Mouse (Mus musculus): Measurements from ENCODE around the gene Macrod1. TPM values are rescaled to one million over a fixed set of nuclear protein-coding genes. Genes with fewer than 3 reads are reported as not detected.

Macrod1 gene
- polyA plus RNA-seq, 1 experiment, result 18.3 TPM

GRCm38 (mm10) chr19:7153232-7153631 lies 96.6 kb downstream of the Macrod1 start:
- no peak for TF ChIP-seq GATA1 (IDR thresholded peaks at IDR 0.05; ENCODE audit: low read length)

- no peak for TF ChIP-seq GATA1 (IDR thresholded peaks at IDR 0.05; ENCODE audit: low read length)
Measured at GRCm38 (mm10) chr19:7155196-7155595, 98.6 kb downstream of the Macrod1 start.

DNA sequence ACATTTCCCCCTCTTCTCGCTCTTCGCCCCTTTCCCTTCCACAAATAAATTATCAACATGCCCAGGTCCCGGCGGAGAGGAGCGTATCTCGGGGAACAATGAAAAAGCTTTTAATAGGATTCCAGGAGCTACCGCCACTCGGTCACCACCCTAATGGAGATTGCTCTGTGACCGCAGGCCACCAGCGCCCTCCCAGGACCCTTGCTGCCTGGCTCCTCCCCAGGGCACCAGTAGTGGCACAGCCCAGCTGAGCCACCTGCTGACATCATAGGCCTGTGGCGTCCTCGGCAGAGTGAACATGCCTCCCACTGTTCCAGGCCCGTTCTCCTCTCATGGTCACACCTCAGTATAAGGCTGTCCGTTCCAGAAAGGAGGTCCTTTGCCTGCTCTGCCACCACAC lies 101.1 kb downstream of the Macrod1 start:
- TF ChIP-seq GATA1 (IDR thresholded peaks at IDR 0.05; ENCODE audit: low read length), result no peak

GRCm38 (mm10) chr19:7160151-7160906 lies 103.7 kb downstream of the Macrod1 start:
- no peak for TF ChIP-seq GATA1 (IDR thresholded peaks at IDR 0.05; ENCODE audit: low read length)

GRCm38 (mm10) chr19:7161064-7161463 lies 104.5 kb downstream of the Macrod1 start:
- TF ChIP-seq GATA1 (IDR thresholded peaks at IDR 0.05; ENCODE audit: low read length), result no peak

GRCm38 (mm10) chr19:7164238-7164637 lies 107.6 kb downstream of the Macrod1 start:
- no peak for TF ChIP-seq GATA1 (IDR thresholded peaks at IDR 0.05; ENCODE audit: low read length)

DNA sequence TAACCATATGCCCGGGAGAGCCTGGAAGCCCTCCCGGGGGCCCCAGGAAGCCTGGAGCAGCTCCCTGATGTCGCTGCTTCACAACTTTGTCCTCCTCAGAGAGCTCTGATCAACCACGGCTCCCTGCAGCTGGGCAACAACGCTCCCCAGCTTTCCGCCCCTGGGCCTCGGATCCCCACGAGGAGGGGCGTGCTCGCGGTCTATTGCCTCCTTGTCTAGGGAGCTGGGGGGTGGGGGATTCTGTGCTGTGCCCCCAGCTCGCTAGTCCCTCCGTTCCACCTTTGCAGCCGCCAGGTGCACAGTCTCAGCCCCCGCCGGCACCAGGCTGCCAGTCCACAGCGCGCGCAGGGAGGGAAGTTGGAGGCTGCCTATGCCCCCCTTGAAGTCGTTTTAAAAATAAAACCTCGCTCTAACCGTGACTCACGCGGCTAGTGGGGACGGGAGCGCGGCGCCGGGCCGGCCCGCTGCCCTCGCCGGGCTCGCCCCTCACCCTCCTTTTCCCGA lies 108.3 kb downstream of the Macrod1 start:
- TF ChIP-seq GATA1 (IDR thresholded peaks at IDR 0.05; ENCODE audit: low read length), result no peak

- no peak for TF ChIP-seq GATA1 (IDR thresholded peaks at IDR 0.05; ENCODE audit: low read length)
Measured at GRCm38 (mm10) chr19:7165509-7166199, 109.0 kb downstream of the Macrod1 start.

DNA sequence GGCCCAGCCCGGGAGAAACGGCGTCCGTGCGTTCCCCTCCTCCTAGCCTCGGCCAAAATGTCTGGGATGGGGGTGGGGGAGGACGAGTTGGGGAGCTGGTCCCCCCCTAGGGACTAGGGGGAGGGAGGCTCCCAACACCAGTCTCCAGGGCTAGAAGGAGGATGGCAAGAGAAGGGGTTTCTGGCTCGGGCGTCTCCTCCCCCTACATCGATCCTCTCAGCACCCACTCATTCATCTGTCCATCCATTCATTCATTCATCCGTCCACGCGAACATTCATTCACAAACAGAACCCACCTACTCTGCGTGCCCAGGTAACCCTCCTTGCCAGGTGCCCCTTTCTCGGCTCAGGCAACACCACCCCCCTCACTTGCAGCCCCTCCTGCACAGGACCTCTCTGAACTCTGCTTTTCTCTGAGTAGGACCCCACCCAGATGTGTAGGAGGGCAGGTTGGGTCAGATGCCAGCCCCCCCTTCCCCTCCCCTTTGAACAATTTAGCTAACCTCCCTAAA lies 109.6 kb downstream of the Macrod1 start:
- no peak for TF ChIP-seq GATA1 (IDR thresholded peaks at IDR 0.05; ENCODE audit: low read length)

- no peak for TF ChIP-seq GATA1 (IDR thresholded peaks at IDR 0.05; ENCODE audit: low read length)
Measured at GRCm38 (mm10) chr19:7166767-7167166, 110.2 kb downstream of the Macrod1 start.

DNA sequence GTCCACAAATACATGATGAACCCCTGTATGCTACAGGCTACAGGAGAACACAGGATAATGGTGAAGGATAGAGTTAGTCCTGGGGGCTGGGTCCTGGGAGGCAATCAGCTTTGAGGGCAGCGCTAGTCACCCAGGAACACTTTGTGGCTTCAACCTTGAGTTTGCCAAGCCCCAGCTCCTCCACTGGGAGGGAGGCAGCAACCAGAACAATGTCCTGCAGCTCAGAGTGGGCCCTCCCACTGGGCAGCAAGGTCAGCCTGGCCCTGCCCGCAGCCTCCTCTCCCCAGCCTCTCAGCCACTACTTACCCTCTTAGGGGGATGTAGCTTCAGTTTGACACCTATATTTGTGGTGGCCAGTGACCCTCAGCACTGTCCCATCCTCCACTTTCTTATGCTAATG lies 111.8 kb downstream of the Macrod1 start:
- TF ChIP-seq GATA1 (IDR thresholded peaks at IDR 0.05; ENCODE audit: low read length), result no peak

DNA sequence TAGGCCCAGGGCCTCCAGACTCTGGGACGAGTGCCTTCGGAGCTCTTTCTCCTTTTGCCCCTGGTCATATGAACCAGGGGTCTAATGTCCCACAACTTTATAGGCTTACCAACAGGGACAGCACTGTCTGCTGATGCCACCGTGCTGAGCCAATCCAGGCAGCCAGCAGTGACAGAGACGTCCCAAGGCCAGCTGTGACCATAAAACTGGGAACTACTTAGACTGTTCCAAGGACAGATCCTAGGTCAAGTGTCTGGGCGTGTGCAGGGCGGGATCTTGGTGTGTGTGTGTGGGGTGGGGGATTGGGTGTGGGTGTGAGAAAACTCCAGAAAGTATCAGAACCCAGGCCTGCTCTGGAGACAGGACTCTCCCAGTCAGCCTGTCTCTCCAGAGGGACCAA lies 114.3 kb downstream of the Macrod1 start:
- TF ChIP-seq GATA1 (IDR thresholded peaks at IDR 0.05; ENCODE audit: low read length), result no peak

DNA sequence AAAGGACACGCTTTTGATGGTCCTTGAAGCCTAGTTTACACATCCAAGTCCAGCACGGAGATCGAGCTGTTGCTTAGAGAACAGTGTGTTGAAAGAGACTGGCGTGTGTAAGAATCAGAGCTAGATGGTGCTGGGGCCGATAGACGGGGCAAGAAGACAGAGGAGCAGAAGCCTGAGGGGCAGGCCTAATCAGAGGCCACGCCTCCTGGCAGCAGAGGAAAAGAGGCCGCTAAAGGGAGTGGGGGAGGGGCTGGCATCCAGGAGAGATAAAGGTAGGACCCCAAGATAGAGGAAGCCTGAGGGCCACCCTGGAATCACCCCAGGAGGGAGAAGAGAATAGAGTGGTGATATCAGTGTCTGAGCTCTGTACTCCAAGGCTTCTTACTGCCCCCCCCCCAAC lies 114.8 kb downstream of the Macrod1 start:
- TF ChIP-seq GATA1 (IDR thresholded peaks at IDR 0.05; ENCODE audit: low read length), result no peak

DNA sequence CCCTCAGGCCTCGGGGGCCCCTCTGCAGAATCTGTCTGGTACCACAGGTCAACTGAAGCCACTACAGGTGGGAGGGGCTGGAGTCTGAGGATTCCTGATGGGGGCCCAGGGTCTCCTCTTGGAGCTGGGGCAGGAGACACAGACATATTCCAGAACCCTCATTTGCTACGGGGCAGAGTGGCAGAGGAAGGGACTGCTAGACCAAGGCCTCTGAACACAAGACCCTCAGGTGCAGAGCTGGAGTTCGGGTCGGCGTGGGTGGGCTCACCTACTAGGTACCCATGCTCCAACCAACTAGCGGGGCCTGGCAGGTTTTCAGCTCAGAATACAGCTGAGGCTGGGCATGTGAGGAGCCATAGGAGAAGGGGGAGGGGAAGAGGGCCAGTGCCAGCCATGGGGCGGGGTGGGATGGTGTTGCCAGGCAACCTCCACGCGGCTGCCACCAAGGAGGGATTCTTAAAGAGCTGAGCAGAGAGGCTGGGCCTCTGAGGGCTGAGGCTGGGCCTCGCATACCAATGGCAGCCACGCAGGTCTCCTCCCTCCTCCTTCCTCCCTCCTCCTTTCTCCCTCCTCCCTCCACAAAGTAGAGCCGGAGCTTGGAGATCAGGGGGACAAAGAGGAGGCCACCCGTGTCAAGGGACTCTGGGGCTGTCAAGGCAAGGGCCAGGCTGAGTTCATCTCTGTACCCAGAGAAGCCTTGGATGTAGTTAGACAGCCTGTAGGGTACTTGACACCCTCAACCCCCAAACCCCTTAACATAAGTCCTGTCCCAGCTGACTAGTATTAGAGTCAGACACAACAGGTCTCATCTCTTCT lies 115.6 kb downstream of the Macrod1 start:
- TF ChIP-seq GATA1 (IDR thresholded peaks at IDR 0.05; ENCODE audit: low read length), result no peak

- no peak for TF ChIP-seq GATA1 (IDR thresholded peaks at IDR 0.05; ENCODE audit: low read length)
Measured at GRCm38 (mm10) chr19:7176041-7176696, 119.6 kb downstream of the Macrod1 start.
